Mouse (Mus musculus): ENCODE results near the gene Zfp607a. TPM values are rescaled to one million over a fixed set of nuclear protein-coding genes. Genes with fewer than 3 reads are reported as not detected.

The Zfp607a gene
- total RNA-seq, 2 experiments from 2014 or later: 2.2 to 2.3 TPM

Other genes with a start within 250 kb of the Zfp607a start
- gene Ttc9b, start 203.6 kb upstream of the Zfp607a start, total RNA-seq (2021): 10 to 100 TPM; 55.0 to 59.8 TPM
- gene Map3k10, start 182.9 kb upstream of the Zfp607a start, total RNA-seq (2021): 100 to 1,000 TPM; 195 to 201 TPM
- gene Zfp607b, start 168.2 kb upstream of the Zfp607a start, total RNA-seq (2021): 1 to 10 TPM; 7.9 to 9.0 TPM
- gene Zfp60, start 126.1 kb upstream of the Zfp607a start, total RNA-seq (2021): 10 to 100 TPM; 36.4 to 42.7 TPM
- 1 to 10 TPM; 8.9 to 9.0 TPM for gene Zfp626, start 50.3 kb upstream of the Zfp607a start, total RNA-seq (2021)
- 1 to 10 TPM; 4.0 to 4.8 TPM for gene Zfp59, start 18.9 kb upstream of the Zfp607a start, total RNA-seq (2021)
- 10 to 100 TPM; 16.2 to 20.9 TPM for gene Zfp974, start 71.9 kb downstream of the Zfp607a start, total RNA-seq (2021)
- 10 to 100 TPM; 20.1 to 20.4 TPM for gene Zfp780b, start 121.6 kb downstream of the Zfp607a start, total RNA-seq (2021)
- 1 to 10 TPM; 5.3 to 6.5 TPM for gene Zfp850, start 156.6 kb downstream of the Zfp607a start, total RNA-seq (2021)
- 100 to 1,000 TPM; 122 to 132 TPM for gene Psmc4, start 192.6 kb downstream of the Zfp607a start, total RNA-seq (2021)
- 1 to 10 TPM in 1 of 2 experiments, under 1 TPM in 1; 0.94 to 1.2 TPM for gene Fcgbp, start 213.7 kb downstream of the Zfp607a start, total RNA-seq (2021)

All from layer of hippocampus, postnatal 25 days (tissue).